Mouse (Mus musculus) ES-Bruce4 (cell line): Measurements from ENCODE around the gene Cldn12.

Experiments
- CTCF ChIP-seq: IDR thresholded peaks from one replicate; pipeline ENCODE4 v1.8.1; 2011; ENCODE audit warnings: low read depth, low read length
- EP300 ChIP-seq: IDR thresholded peaks from 2 replicates; pipeline ENCODE4 v1.6.1; 2011; ENCODE audit warnings: low read depth, low read length; ENCODE audit not compliant: insufficient read depth

DNA sequence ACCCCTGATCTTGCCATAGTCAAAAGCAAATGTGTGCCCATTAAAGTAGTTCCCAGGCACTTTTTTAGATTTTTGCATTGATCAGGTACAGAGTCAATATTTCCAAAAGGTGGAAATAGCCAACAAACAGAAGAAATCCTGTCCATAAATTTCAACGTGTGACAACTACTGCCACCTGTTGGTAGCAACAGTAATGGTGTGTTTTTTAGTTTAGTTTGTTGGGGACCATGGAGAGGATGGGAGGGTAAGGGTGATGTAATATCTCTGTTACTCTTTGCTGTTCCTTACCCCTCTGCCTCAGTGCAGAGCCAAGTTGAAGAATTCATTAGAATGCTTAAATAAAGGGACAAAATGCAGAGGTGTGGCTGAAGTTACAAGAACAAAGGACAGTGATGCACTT is 33.1 kb downstream of the Cldn12 start:
- TF ChIP-seq EP300 = no peak
- TF ChIP-seq CTCF = no peak
